Mouse (Mus musculus): Measurements from ENCODE around the gene 2010005H15Rik.
"Not testable (repeated sequence)": the region's sequence is repeated elsewhere in the genome, so short reads cannot be mapped to it uniquely, and the experiment has no call there.

The 2010005H15Rik gene

GRCm38 (mm10) chr16:36221168-36221567, at the start of gene 2010005H15Rik:
Gene 2010005H15Rik (plus strand): TSS chr16:36221468.
- DNase-seq = not testable (repeated sequence)

- no peak for DNase-seq
Observed at GRCm38 (mm10) chr16:36176108-36176507, 45.2 kb upstream of the 2010005H15Rik start.

- DNase-seq = no peak
Observed at GRCm38 (mm10) chr16:36179910-36180309, 41.4 kb upstream of the 2010005H15Rik start.

GRCm38 (mm10) chr16:36183912-36184311, 37.4 kb upstream of the 2010005H15Rik start, which contains the start of gene Gm5483:
Gene Gm5483 (plus strand): TSS chr16:36184212.
- not testable (repeated sequence) for DNase-seq

GRCm38 (mm10) chr16:36199226-36199625, 22.0 kb upstream of the 2010005H15Rik start:
- peak; percentile 8 for DNase-seq

GRCm38 (mm10) chr16:36203846-36204245, 17.4 kb upstream of the 2010005H15Rik start:
- no peak for DNase-seq

GRCm38 (mm10) chr16:36205684-36206083, 15.6 kb upstream of the 2010005H15Rik start:
- not testable (repeated sequence) for DNase-seq

GRCm38 (mm10) chr16:36209967-36210453, 11.3 kb upstream of the 2010005H15Rik start, which contains the start of gene Gm5416:
Gene Gm5416 (plus strand): TSS chr16:36210403.
- DNase-seq = no peak

GRCm38 (mm10) chr16:36260585-36260984, 39.3 kb downstream of the 2010005H15Rik start:
- DNase-seq = not testable (repeated sequence)

- DNase-seq = not testable (repeated sequence)
Observed at GRCm38 (mm10) chr16:36276796-36277195, 55.5 kb downstream of the 2010005H15Rik start, which contains the start of gene Stfa1. Gene Stfa1 (plus strand): TSS chr16:36276951.

- no peak for DNase-seq
Observed at GRCm38 (mm10) chr16:36289140-36289539, 67.9 kb downstream of the 2010005H15Rik start.
